Mouse (Mus musculus): ENCODE data around the gene Brsk1.

DNA sequence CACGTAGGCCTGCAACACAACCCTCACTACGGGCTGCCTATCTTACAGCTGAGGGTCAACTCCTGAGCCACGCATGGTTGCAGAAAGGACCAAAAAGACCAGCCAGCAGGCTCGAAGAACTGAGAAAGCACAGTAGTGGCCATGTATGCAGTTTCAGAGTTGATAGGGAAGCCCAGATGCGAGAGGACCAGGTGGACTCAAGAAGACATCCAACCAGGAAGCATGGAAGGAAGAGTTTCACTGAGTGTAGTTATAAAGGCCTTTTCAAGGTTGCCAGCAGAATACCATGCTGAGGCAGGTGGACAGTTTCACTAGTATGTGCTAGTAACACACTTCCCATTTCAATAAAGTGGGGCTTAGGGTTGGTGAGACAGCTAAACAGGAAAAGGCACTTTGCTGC is 37.7 kb upstream of the Brsk1 start:
- no peak for TF ChIP-seq CTCF (IDR thresholded peaks at IDR 0.05; ENCODE audit: control insufficient read depth, insufficient read depth, insufficient replicate concordance, low read depth, low read length)
- TF ChIP-seq POLR2A (IDR thresholded peaks at IDR 0.05; ENCODE audit: control insufficient read depth, low read depth, low read length): no peak
